Mouse (Mus musculus) cerebellum, adult 2 months (tissue): Measurements from ENCODE around the gene Dcaf8. TPM values are rescaled to one million over a fixed set of nuclear protein-coding genes. Genes with fewer than 3 reads are reported as not detected.
A peak's percentile ranks its signal among the peaks of the same experiment; 100 is the strongest.

ENCODE experiments used
- DNase-seq, 2 experiments: peaks; one replicate each; pipeline ENCODE4 v3.0.0; 2021
- H3K27ac ChIP-seq: fragments of 200-500 bp; 2 replicates; pipeline ENCODE4 v1.5.1; 2012; ENCODE audit warnings: low read length, control low read depth, inconsistent platforms; ENCODE audit not compliant: insufficient read depth
- H3K27me3 ChIP-seq: fragments of 200-500 bp; 2 replicates; pipeline ENCODE4 v1.6.1; 2012; ENCODE audit warnings: inconsistent platforms, mild to moderate bottlenecking, low read length, moderate library complexity; ENCODE audit not compliant: control insufficient read depth, insufficient read depth
- H3K4me1 ChIP-seq: fragments of 200-500 bp; 2 replicates; pipeline ENCODE4 v1.6.1; 2011; ENCODE audit warnings: low read length; ENCODE audit not compliant: control insufficient read depth, insufficient read depth
- H3K4me3 ChIP-seq: fragments of 200-500 bp; replicated peaks from 2 replicates; pipeline ENCODE3; 2011; ENCODE audit warnings: mild to moderate bottlenecking, low read depth, low read length, control low read depth; ENCODE audit not compliant: insufficient read depth
- CTCF ChIP-seq: fragments of 200-500 bp; IDR thresholded peaks from 2 replicates; pipeline ENCODE4 v1.5.1; 2011; ENCODE audit warnings: low read depth, mild to moderate bottlenecking, control low read depth, low read length, moderate library complexity, borderline replicate concordance; ENCODE audit not compliant: insufficient read depth
- POLR2A ChIP-seq: fragments of 200-500 bp; IDR thresholded peaks from 2 replicates; pipeline ENCODE4 v1.6.1; 2011; ENCODE audit warnings: low read length, control low read depth, borderline replicate concordance; ENCODE audit not compliant: insufficient read depth
- WGBS: fragments of 180-500 bp; shearing (Covaris S2); methylation state at CpG from one replicate; pipeline ENCODE4 v1.1.7; 2018; 5-methylcytosine and 5-hydroxymethylcytosine counted together
- polyA plus RNA-seq: library from polyadenylated mRNA; depleted of rRNA; stranded (reverse); fragments of >200 nt; gene quantifications from 2 replicates; pipeline ENCODE4 v1.2.3, GENCODE M21; 2012

The Dcaf8 gene
- polyA plus RNA-seq, 1 experiment, result 118 TPM

- WGBS, result 61% methylated on average over 8 of the region's 8 CpGs
- H3K4me1 ChIP-seq, result peaks cover 50% of the 10 kb centered on the region
- no peak for TF ChIP-seq CTCF
- H3K27me3 ChIP-seq, result no peaks in the 10 kb centered on the region
- peak overlapping the region; percentile 17 for H3K27ac ChIP-seq
- no peak for DNase-seq
- H3K4me3 ChIP-seq, result no peak overlapping the region
Observed at GRCm38 (mm10) chr1:172198316-172198715, 50.4 kb downstream of the Dcaf8 start.

- 65% methylated on average over 4 of the region's 4 CpGs for WGBS
- TF ChIP-seq POLR2A (no peak), CTCF (no peak)
- H3K4me1 ChIP-seq, result peaks cover 55% of the 10 kb centered on the region
- H3K4me3 ChIP-seq, result no peak overlapping the region
- no peak overlapping the region for H3K27ac ChIP-seq
- no peaks in the 10 kb centered on the region for H3K27me3 ChIP-seq
- no peak for DNase-seq
Observed at GRCm38 (mm10) chr1:172198996-172199395, 51.1 kb downstream of the Dcaf8 start.

GRCm38 (mm10) chr1:172200161-172200560 lies 52.3 kb downstream of the Dcaf8 start:
- DNase-seq, result no peak
- peaks cover 55% of the 10 kb centered on the region for H3K4me1 ChIP-seq
- peak overlapping the region; percentile 100 for H3K27ac ChIP-seq
- H3K4me3 ChIP-seq, result peak overlapping the region; percentile 17
- WGBS, result 49% methylated on average over 5 of the region's 5 CpGs
- no peaks in the 10 kb centered on the region for H3K27me3 ChIP-seq
- TF ChIP-seq POLR2A (no peak), CTCF (no peak)

GRCm38 (mm10) chr1:172200871-172201447 lies 53.1 kb downstream of the Dcaf8 start:
- DNase-seq, result peak; percentile 65 to 69
- Histone ChIP-seq H3K4me3 (peak overlapping the region; percentile 43), H3K27ac (peak overlapping the region; percentile 100), H3K4me1 (peaks cover 55% of the 10 kb centered on the region), H3K27me3 (no peaks in the 10 kb centered on the region)
- no peak for TF ChIP-seq POLR2A
- TF ChIP-seq CTCF, result no peak
- 12% methylated on average over 7 of the region's 7 CpGs for WGBS

- Histone ChIP-seq H3K27me3 (no peaks in the 10 kb centered on the region), H3K4me3 (peak overlapping the region; percentile 59), H3K4me1 (peaks cover 61% of the 10 kb centered on the region), H3K27ac (peak overlapping the region; percentile 100)
- 2% methylated on average over 14 of the region's 14 CpGs for WGBS
- TF ChIP-seq POLR2A (peak; percentile 15; the same call in 1 of the 2 replicates), CTCF (no peak)
- peak; percentile 87 to 90 for DNase-seq
Observed at GRCm38 (mm10) chr1:172201967-172202880, 54.3 kb downstream of the Dcaf8 start.

GRCm38 (mm10) chr1:172202894-172203522 lies 55.1 kb downstream of the Dcaf8 start:
- 8% methylated on average over 2 of the region's 2 CpGs for whole genome bisulfite sequencing
- H3K27me3 ChIP-seq, result no peaks in the 10 kb centered on the region
- H3K4me1 ChIP-seq, result peaks cover 56% of the 10 kb centered on the region
- DNase-seq, result peak in 1 of 2 experiments; percentile 51
- TF ChIP-seq POLR2A (no peak; the same call in 1 of the 2 replicates), CTCF (no peak)
- H3K4me3 ChIP-seq, result peak overlapping the region; percentile 40
- H3K27ac ChIP-seq, result peak overlapping the region; percentile 100

GRCm38 (mm10) chr1:172203566-172203965 lies 55.7 kb downstream of the Dcaf8 start:
- DNase-seq, result peak in 1 of 2 experiments; percentile 53
- TF ChIP-seq CTCF (no peak), POLR2A (no peak)
- Histone ChIP-seq H3K27me3 (no peaks in the 10 kb centered on the region), H3K4me3 (peak overlapping the region; percentile 39), H3K4me1 (peaks cover 50% of the 10 kb centered on the region), H3K27ac (peak overlapping the region; percentile 100)
- WGBS, result 0% methylated on average over 4 of the region's 4 CpGs
